Mouse (Mus musculus) G1E (cell line): Measurements from ENCODE around the gene Kcnip4. TPM values are rescaled to one million over a fixed set of nuclear protein-coding genes. Genes with fewer than 3 reads are reported as not detected.

Experiments
- ATAC-seq: 2 replicates; pipeline ENCODE4 v1.8.0; 2016; ENCODE audit warnings: mild to moderate bottlenecking; ENCODE audit not compliant: insufficient number of reproducible peaks, poor library complexity, low FRiP score, severe bottlenecking; ENCODE audit errors: extremely low read depth
- DNase-seq: peaks from one replicate; pipeline ENCODE4 v3.0.0; 2012; ENCODE audit warnings: low spot score
- H3K27me3 ChIP-seq: 2 replicates; pipeline ENCODE4 v1.6.1; 2012; ENCODE audit warnings: mild to moderate bottlenecking, low read length, inconsistent platforms; ENCODE audit not compliant: insufficient read depth
- H3K36me3 ChIP-seq: replicated peaks from 2 replicates; pipeline ENCODE3; 2012; ENCODE audit warnings: mild to moderate bottlenecking, inconsistent platforms
- H3K4me1 ChIP-seq: 2 replicates; pipeline ENCODE4 v1.6.1; 2012; ENCODE audit warnings: low read depth, low read length, inconsistent platforms, mixed read lengths; ENCODE audit not compliant: insufficient read depth
- H3K4me3 ChIP-seq: 2 replicates; pipeline ENCODE4 v1.5.1; 2012; ENCODE audit warnings: low read depth, mild to moderate bottlenecking, inconsistent platforms, low read length, moderate library complexity, mixed read lengths
- H3K9me3 ChIP-seq: replicated peaks from 2 replicates; pipeline ENCODE4 v1.6.1; 2012; ENCODE audit warnings: inconsistent platforms
- CTCF ChIP-seq: IDR thresholded peaks from 2 replicates; pipeline ENCODE4 v1.5.1; 2012; ENCODE audit warnings: low read depth, low read length, inconsistent platforms, mixed read lengths
- GATA1 ChIP-seq: IDR thresholded peaks from 2 replicates; pipeline ENCODE4 v1.6.1; 2012; ENCODE audit warnings: borderline replicate concordance, low read length, inconsistent platforms, mixed read lengths
- GATA2 ChIP-seq: IDR thresholded peaks from 2 replicates; pipeline ENCODE4 v1.6.1; 2012; ENCODE audit warnings: low read depth, low read length, inconsistent platforms, borderline replicate concordance
- POLR2AphosphoS5 ChIP-seq: IDR thresholded peaks from 2 replicates; pipeline ENCODE4 v1.6.1; 2012; ENCODE audit warnings: low read depth, low read length, inconsistent platforms; ENCODE audit not compliant: insufficient replicate concordance
- TAL1 ChIP-seq: conservative IDR thresholded peaks from 2 replicates; pipeline ENCODE4 v1.6.1; 2012; ENCODE audit warnings: low read depth, low read length, inconsistent platforms, mixed read lengths
- polyA plus RNA-seq: library from polyadenylated mRNA; stranded (reverse); fragments of >175 nt; gene quantifications from 2 replicates; pipeline ENCODE4 v1.2.3, GENCODE M21; 2012
- total RNA-seq, 2 experiments: library from RNA; stranded (forward) in 1 of 2; stranded (reverse) in 1 of 2; fragments of 200-1000 nt in 1 of 2; fragments of >200 nt in 1 of 2; fragmentation: Nextera tagmentation in 1 of 2; gene quantifications; 2 replicates each; pipeline ENCODE4 v1.2.3; 2014 to 2017

Kcnip4 gene
- total and polyA plus RNA-seq, 3 experiments = 0.05 to 0.38 TPM; not detected in 1

DNA sequence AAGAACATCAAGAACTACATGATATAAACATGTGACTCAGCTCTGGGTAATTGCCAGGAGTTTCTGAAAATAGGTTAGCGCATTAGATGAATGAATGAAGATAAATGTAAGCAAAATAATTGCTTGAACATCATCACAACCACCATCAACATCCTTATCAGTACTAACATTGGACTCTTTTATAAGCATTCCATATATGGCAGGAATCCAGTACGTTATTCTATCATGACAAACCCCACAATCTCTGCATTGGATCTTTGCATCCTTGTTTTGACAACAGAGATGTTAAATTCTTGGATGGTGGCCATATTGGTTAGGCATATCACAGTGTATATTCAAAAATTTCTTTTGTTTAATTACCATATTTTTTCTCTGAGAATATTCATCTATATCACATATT lies 375.0 kb downstream of the Kcnip4 start:
- TF ChIP-seq TAL1 = no peak
- TF ChIP-seq GATA2 = no peak
- TF ChIP-seq POLR2AphosphoS5 = no peak
- no peak for TF ChIP-seq CTCF
- TF ChIP-seq GATA1 = no peak
- Histone ChIP-seq H3K9me3 (no peaks in the 10 kb centered on the region), H3K4me1 (no peaks in the 10 kb centered on the region), H3K27me3 (no peaks in the 10 kb centered on the region), H3K36me3 (no peaks in the 10 kb centered on the region), H3K4me3 (no peak overlapping the region)
- no peak for DNase-seq
- ATAC-seq = no peak

GRCm38 (mm10) chr5:49095432-49095831 lies 429.3 kb downstream of the Kcnip4 start:
- H3K27me3 ChIP-seq = no peaks in the 10 kb centered on the region
- H3K9me3 ChIP-seq = no peaks in the 10 kb centered on the region
- H3K36me3 ChIP-seq = no peaks in the 10 kb centered on the region
- no peak for ATAC-seq
- no peaks in the 10 kb centered on the region for H3K4me1 ChIP-seq
- TF ChIP-seq CTCF = no peak
- no peak for TF ChIP-seq POLR2AphosphoS5
- no peak for TF ChIP-seq GATA2
- no peak for TF ChIP-seq TAL1
- no peak for TF ChIP-seq GATA1
- H3K4me3 ChIP-seq = no peak overlapping the region
- no peak for DNase-seq

GRCm38 (mm10) chr5:49094945-49095344 lies 429.8 kb downstream of the Kcnip4 start:
- no peaks in the 10 kb centered on the region for H3K9me3 ChIP-seq
- no peaks in the 10 kb centered on the region for H3K4me1 ChIP-seq
- no peak for TF ChIP-seq GATA2
- no peak for TF ChIP-seq CTCF
- TF ChIP-seq TAL1 = no peak
- TF ChIP-seq POLR2AphosphoS5 = no peak
- no peak for TF ChIP-seq GATA1
- DNase-seq (no peak), ATAC-seq (no peak)
- H3K27me3 ChIP-seq = no peaks in the 10 kb centered on the region
- no peak overlapping the region for H3K4me3 ChIP-seq
- H3K36me3 ChIP-seq = no peaks in the 10 kb centered on the region

- no peak for DNase-seq
Observed at GRCm38 (mm10) chr5:49094306-49094705, 430.4 kb downstream of the Kcnip4 start.

DNA sequence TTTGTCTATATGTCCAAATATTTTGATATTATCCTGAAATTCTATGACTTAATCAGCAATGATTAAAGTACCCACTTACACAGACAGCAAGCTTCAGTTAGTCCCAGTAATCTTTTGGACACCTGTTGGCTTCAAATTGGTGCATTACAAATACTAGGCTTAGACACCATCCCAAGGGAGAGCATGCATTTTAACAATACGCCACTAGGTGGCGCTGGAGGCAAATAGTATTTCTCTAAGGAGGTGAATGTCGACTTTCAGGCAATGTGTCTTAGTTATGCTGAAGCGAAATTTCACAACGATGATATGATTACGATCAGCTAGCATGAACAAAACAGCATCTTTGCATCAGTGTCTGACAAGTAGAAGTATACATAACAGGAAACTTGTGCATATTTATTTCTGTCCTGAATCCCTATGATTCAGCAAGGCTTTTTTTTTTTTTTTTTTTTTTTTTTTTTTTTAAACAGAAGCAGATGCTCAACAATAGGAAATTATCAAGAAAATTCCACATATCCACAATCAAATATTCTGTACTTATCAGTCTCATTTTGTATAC lies 434.5 kb downstream of the Kcnip4 start:
- no peak for TF ChIP-seq GATA1
- no peak for TF ChIP-seq POLR2AphosphoS5
- peak; percentile 85 for TF ChIP-seq CTCF
- no peak for TF ChIP-seq TAL1
- TF ChIP-seq GATA2 = no peak
- Histone ChIP-seq H3K4me3 (no peak overlapping the region), H3K36me3 (no peaks in the 10 kb centered on the region), H3K4me1 (no peaks in the 10 kb centered on the region), H3K27me3 (no peaks in the 10 kb centered on the region), H3K9me3 (no peaks in the 10 kb centered on the region)
- ATAC-seq = peak; percentile 76
- DNase-seq = peak; percentile 1

More at GRCm38 (mm10) chr5:49094306-49094705, 430.4 kb downstream of the Kcnip4 start:
- no peak for ATAC-seq
- Histone ChIP-seq H3K9me3 (no peaks in the 10 kb centered on the region), H3K4me3 (no peak overlapping the region), H3K27me3 (no peaks in the 10 kb centered on the region), H3K36me3 (no peaks in the 10 kb centered on the region), H3K4me1 (no peaks in the 10 kb centered on the region)
- TF ChIP-seq GATA1 (no peak), POLR2AphosphoS5 (no peak), CTCF (no peak), TAL1 (no peak)

DNA sequence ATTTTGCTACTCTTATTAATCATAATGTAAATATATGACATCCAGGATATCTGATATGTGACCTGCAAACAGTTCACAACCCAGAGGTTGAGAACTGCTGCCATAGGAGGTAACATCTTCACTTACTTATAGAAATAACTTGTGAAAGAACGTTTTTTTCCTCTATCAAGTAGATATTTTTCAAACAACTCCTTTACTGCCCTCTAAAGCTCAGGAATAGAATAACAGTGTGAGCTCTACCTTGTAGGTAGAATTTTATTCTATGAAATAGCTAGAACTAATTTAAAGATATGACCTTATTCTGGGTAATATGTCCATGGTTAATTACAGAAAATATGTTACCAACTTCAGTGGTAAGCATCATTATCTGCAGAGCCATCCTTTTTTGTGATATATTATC lies 459.1 kb downstream of the Kcnip4 start:
- no peak for TF ChIP-seq GATA1
- no peak for TF ChIP-seq TAL1
- TF ChIP-seq GATA2 = no peak
- no peak for TF ChIP-seq CTCF
- TF ChIP-seq POLR2AphosphoS5 = no peak

DNA sequence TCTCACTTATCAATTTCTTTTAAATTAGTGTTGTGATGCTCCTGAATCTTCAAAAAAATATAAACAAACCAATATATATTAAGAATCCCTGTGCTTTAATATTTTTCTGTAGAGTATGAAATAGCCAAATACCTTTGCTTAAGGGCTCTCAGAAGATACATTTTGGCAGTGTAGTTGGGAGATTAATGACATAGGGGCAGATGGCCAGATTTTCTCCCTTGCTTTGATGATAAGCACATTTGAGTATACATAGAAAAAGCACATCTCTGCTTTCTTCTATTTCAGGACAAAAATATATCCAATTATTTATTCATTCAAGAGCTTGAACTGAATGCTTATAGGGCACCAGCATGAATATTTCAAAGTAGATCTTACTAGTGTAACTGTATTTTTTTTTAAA lies 465.8 kb downstream of the Kcnip4 start:
- ATAC-seq (no peak), DNase-seq (no peak)
- Histone ChIP-seq H3K4me3 (no peak overlapping the region), H3K27me3 (no peaks in the 10 kb centered on the region), H3K4me1 (no peaks in the 10 kb centered on the region), H3K36me3 (no peaks in the 10 kb centered on the region), H3K9me3 (no peaks in the 10 kb centered on the region)
- no peak for TF ChIP-seq POLR2AphosphoS5
- no peak for TF ChIP-seq TAL1
- TF ChIP-seq GATA1 = no peak
- TF ChIP-seq GATA2 = no peak
- no peak for TF ChIP-seq CTCF

More for the DNA sequence above, 459.1 kb downstream of the Kcnip4 start:
- ATAC-seq = no peak
- Histone ChIP-seq H3K27me3 (no peaks in the 10 kb centered on the region), H3K9me3 (no peaks in the 10 kb centered on the region), H3K4me1 (no peaks in the 10 kb centered on the region), H3K4me3 (no peak overlapping the region), H3K36me3 (no peaks in the 10 kb centered on the region)
- DNase-seq = no peak
